Mouse (Mus musculus): ENCODE results near the gene Zc2hc1c.
"Not testable (repeated sequence)": the region's sequence is repeated elsewhere in the genome, so short reads cannot be mapped to it uniquely, and the experiment has no call there.

Zc2hc1c gene

GRCm38 (mm10) chr12:85288486-85289156 is at the start of gene Zc2hc1c:
Gene Zc2hc1c (plus strand): TSS chr12:85288591.
- DNase-seq, result peak; percentile 85 to 88

- no peak for DNase-seq
Observed at GRCm38 (mm10) chr12:85252083-85252482, 36.3 kb upstream of the Zc2hc1c start.

- DNase-seq, result no peak
Observed at GRCm38 (mm10) chr12:85256074-85256751, 32.2 kb upstream of the Zc2hc1c start.

GRCm38 (mm10) chr12:85257008-85257639 is 31.3 kb upstream of the Zc2hc1c start:
- peak; percentile 15 to 33 for DNase-seq

- no peak for DNase-seq
Observed at GRCm38 (mm10) chr12:85262489-85262888, 25.9 kb upstream of the Zc2hc1c start.

GRCm38 (mm10) chr12:85263190-85263589 is 25.2 kb upstream of the Zc2hc1c start:
- DNase-seq, result no peak

GRCm38 (mm10) chr12:85264531-85264930 is 23.9 kb upstream of the Zc2hc1c start:
- DNase-seq, result no peak

GRCm38 (mm10) chr12:85264940-85265339 is 23.5 kb upstream of the Zc2hc1c start:
- no peak for DNase-seq

- DNase-seq, result no peak
Observed at GRCm38 (mm10) chr12:85266248-85266647, 22.1 kb upstream of the Zc2hc1c start.

- no peak for DNase-seq
Observed at GRCm38 (mm10) chr12:85269821-85270220, 18.6 kb upstream of the Zc2hc1c start.

GRCm38 (mm10) chr12:85270319-85270718 is 18.1 kb upstream of the Zc2hc1c start, which contains the start of gene Mlh3:
Gene Mlh3 (minus strand): TSS chr12:85270599.
- DNase-seq, result peak; percentile 85 to 89

GRCm38 (mm10) chr12:85271132-85271842 is 17.1 kb upstream of the Zc2hc1c start:
- no peak for DNase-seq

- DNase-seq, result no peak
Observed at GRCm38 (mm10) chr12:85271843-85272206, 16.6 kb upstream of the Zc2hc1c start.

GRCm38 (mm10) chr12:85273508-85273907 is 14.9 kb upstream of the Zc2hc1c start:
- no peak for DNase-seq

- no peak for DNase-seq
Observed at GRCm38 (mm10) chr12:85276273-85276672, 12.1 kb upstream of the Zc2hc1c start.

- DNase-seq, result no peak
Observed at GRCm38 (mm10) chr12:85278919-85279318, 9.5 kb upstream of the Zc2hc1c start.

- no peak for DNase-seq
Observed at GRCm38 (mm10) chr12:85279396-85280080, 8.9 kb upstream of the Zc2hc1c start.

- DNase-seq, result peak; percentile 94 to 96
Observed at GRCm38 (mm10) chr12:85280105-85280844, 8.1 kb upstream of the Zc2hc1c start.

GRCm38 (mm10) chr12:85280845-85281651 is 7.3 kb upstream of the Zc2hc1c start:
- no peak for DNase-seq

- DNase-seq, result not testable (repeated sequence)
Observed at GRCm38 (mm10) chr12:85281756-85282155, 6.6 kb upstream of the Zc2hc1c start.

- DNase-seq, result no peak
Observed at GRCm38 (mm10) chr12:85284331-85284730, 4.1 kb upstream of the Zc2hc1c start.
